Mouse (Mus musculus) embryonic fibroblast, embryonic 13.5 days (primary cell): ENCODE results near the gene Cep72.

Experiments used
- CTCF ChIP-seq: IDR thresholded peaks from 2 replicates; pipeline ENCODE4 v1.5.1; 2011; ENCODE audit warnings: mild to moderate bottlenecking, control low read depth, low read length, moderate library complexity, borderline replicate concordance; ENCODE audit not compliant: insufficient read depth
- POLR2A ChIP-seq: IDR thresholded peaks from 2 replicates; pipeline ENCODE4 v1.6.1; 2011; ENCODE audit warnings: low read depth, mild to moderate bottlenecking, control low read depth, low read length, moderate library complexity

- no peak for TF ChIP-seq POLR2A
- no peak for TF ChIP-seq CTCF
These were observed 34.0 kb downstream of the Cep72 start for GRCm38 (mm10) chr13:74028116-74028515.
